Mouse (Mus musculus): ENCODE data around the gene Crebbp.
"Not testable (repeated sequence)": the region's sequence is repeated elsewhere in the genome, so short reads cannot be mapped to it uniquely, and the experiment has no call there.

- TF ChIP-seq CTCF (IDR thresholded peaks at IDR 0.05; ENCODE audit: control insufficient read depth, insufficient read depth, insufficient read length); MYOD1 (IDR thresholded peaks at IDR 0.05; ENCODE audit: control insufficient read depth, insufficient read length, low read depth); USF1 (IDR thresholded peaks at IDR 0.05; ENCODE audit: low read depth); MAX (IDR thresholded peaks at IDR 0.05); FOSL1 (IDR thresholded peaks at IDR 0.05; ENCODE audit: insufficient read depth, low read length, poor library complexity, severe bottlenecking); MYOG (IDR thresholded peaks at IDR 0.05; ENCODE audit: control insufficient read depth, extremely low read depth, insufficient read length): not testable (repeated sequence)
Measured at GRCm38 (mm10) chr16:4245241-4245640, 31.4 kb upstream of the Crebbp start.
